Mouse (Mus musculus) heart, embryonic 14.5 days (tissue): ENCODE results near the gene Tmem267. TPM values are rescaled to one million over a fixed set of nuclear protein-coding genes. Genes with fewer than 3 reads are reported as not detected.

Experiments
- polyA plus RNA-seq: library from polyadenylated mRNA; unstranded; fragments of >200 nt; fragmentation: Nextera tagmentation; extraction: Ambion mirVana; gene quantifications from 2 replicates; pipeline ENCODE4 v1.2.1, GENCODE M21; 2014

The Tmem267 gene
- polyA plus RNA-seq, 1 experiment from 2014 or later, result 1.7 TPM

Other genes with a start within 250 kb of the Tmem267 start
- gene Paip1, start 59.4 kb upstream of the Tmem267 start, polyA plus RNA-seq, result 29.9 and 32.3 TPM in 2 replicates
- 44.4 and 45.3 TPM in 2 replicates for gene 4833420G17Rik, start 25.3 kb upstream of the Tmem267 start, polyA plus RNA-seq
- 0.77 and 1.1 TPM in 2 replicates for gene 3110070M22Rik, start 344 bp downstream of the Tmem267 start, polyA plus RNA-seq
- not detected in 2 replicates for gene Ccl28, start 135.8 kb downstream of the Tmem267 start, polyA plus RNA-seq
- 76.9 and 89.2 TPM in 2 replicates for gene Hmgcs1, start 202.3 kb downstream of the Tmem267 start, polyA plus RNA-seq